Mouse (Mus musculus) cerebellum, adult 2 months (tissue): Measurements from ENCODE around the gene Olfr868.

Experiments
- CTCF ChIP-seq: fragments of 200-500 bp; IDR thresholded peaks from 2 replicates; pipeline ENCODE4 v1.5.1; 2011; ENCODE audit warnings: low read depth, mild to moderate bottlenecking, control low read depth, low read length, moderate library complexity, borderline replicate concordance; ENCODE audit not compliant: insufficient read depth
- POLR2A ChIP-seq: fragments of 200-500 bp; IDR thresholded peaks from 2 replicates; pipeline ENCODE4 v1.6.1; 2011; ENCODE audit warnings: low read length, control low read depth, borderline replicate concordance; ENCODE audit not compliant: insufficient read depth

DNA sequence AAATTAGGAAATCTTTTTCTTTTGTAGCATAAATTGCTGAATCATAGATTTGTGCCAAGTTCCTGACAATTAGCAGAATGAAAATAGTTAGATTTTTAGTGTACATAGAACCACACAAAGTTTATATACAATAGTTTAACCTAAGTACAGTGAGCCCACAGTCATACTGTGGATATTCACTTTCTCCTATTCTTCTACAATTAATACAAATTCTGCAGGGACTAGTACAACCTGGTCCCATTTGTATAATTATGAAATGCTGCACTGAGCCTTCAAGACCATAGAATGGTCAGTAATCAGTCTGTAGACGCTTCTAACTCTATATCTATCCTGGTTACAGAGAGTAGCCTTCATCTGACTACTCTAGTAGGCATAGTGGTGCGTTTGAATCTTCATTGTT, at the start of gene Olfr868:
- no peak for TF ChIP-seq POLR2A
- TF ChIP-seq CTCF, result no peak
